Mouse (Mus musculus) left cerebral cortex, adult 9 months (tissue): ENCODE measurements around the gene Rpl37.

ENCODE experiments used
- DNase-seq, 2 experiments: peaks; one replicate each; pipeline ENCODE4 v3.0.0; 2022; ENCODE audit warnings: low spot score in 2 of 2

Rpl37 gene

DNA sequence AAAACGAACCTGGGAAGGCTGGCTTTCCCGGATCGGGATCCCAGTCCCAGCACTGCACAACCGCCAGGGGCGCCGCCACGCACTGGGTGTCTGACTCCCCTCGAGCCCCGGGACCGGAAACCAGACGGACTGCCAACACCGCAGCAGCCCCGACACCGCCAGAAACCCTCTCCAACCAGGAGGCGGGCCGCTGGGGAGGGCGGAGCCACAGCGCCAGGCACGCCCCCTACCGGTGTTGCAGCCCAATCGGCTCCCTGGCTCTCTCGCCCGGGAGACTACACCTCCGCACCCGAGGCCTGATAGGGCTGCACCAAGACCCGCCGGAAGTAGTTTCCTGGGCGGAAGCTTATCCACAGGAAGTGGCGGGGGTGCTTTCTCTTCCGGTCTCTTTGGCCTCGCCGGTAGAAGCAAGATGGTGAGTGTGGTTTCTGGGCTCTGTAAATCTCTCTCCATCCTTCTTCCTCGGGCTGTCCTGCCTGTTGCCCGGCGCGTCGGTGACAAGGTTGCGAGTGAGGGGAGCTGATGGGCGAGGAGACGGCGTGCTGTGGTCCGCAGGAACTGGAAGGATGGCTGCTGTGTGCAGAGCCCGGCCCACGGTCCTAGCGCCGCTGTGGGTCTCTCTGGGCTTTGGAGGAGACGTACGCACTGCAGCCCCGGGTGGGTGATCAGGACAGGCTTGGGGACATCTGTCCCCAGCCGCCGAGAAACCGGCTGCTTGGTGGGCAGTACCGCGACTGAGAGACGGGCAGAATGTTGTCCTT lies at the start of gene Rpl37:
Gene Rpl37, plus strand, starts transcription at position 376 of the 761 bp plus-strand sequence.
- peak; percentile 95 to 99 for DNase-seq

DNA sequence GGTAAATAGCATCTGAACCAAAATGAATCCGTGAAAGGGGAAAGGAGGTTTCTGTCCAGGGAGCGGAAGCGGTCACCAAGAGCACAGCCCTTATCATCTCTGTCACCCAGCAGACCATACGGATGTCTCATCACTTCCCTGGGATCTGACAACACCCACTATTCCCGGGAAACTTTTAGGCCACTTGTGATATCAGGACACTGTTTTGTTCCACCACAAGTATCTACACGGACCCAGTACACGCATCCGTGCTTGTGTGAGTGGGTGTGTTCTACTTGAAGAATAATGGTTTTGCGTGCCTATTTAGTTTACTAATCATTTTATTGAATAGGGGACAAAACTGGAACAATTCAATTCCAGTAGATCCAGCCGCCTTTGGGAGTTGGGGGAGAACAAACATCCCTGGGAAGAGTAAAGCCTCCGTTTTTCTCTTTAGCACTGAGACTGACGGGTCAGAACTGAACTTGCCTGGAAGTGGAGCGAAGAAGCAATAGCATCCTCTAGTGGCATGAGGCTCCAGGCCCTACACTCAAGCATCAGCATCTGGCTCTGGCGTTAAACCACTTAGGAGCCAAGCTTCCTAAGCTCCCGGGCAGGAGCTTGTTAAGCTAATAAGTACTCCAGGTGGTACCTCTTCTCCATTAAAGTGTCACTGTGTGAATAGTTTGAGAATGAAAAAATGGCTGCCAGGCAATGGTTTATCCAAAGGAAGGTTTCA lies 47.5 kb upstream of the Rpl37 start:
- peak in 1 of 2 experiments; percentile 70 for DNase-seq

GRCm38 (mm10) chr15:5081235-5081634 lies 35.2 kb upstream of the Rpl37 start:
- no peak for DNase-seq

DNA sequence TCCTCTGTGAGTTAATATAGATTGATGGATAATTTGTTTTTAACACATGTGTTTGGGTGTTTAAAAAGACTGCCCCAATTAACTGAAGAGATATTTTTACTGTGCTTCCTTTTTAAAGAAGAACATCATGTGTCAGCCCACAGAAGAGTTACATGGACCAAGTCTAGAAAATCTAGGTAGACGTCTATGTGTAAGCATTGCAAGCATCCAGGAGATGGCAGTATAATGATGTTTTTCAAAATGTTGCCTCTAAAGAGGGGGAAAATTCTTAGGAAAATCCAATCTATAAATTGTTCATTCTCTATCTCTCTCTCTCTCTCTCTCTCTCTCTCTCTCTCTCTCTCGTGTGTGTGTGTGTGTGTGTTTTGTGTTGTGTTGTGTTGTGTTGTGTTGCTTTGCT lies 30.3 kb upstream of the Rpl37 start:
- DNase-seq, result no peak

DNA sequence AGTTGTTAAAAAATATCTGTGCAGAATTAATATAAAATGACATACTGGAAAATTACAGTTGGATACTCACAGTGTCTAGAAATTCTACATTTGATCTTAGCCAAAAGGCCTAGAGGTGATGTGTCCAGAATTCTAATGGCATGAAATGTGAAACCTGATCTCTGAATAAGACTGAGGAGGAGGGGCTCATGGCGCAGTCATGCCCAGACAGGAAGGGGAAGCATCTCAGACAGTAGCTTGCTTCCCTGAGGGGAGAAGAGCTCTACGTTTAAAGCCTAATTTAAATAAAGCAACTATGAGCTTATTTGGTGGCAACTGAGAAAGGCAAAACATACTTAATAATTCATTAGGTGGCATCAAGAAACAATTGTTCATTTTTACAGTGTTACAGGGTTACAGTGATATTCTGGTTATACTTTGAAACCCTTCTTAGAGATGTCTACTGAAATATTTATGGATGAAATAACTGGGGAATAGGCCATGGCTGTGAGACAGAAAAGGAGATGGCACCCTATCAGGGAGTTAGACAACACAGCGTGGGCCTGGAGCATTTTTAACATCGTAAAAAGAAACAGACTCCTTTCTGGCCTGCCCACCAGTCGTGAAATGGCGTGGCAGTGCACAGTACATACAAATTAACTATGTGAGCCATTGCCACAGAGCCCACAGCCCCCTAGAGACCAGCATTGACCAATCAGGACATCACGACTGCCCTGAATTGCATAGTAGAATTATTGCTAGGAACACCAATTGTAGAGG lies 27.4 kb upstream of the Rpl37 start:
- no peak for DNase-seq

DNA sequence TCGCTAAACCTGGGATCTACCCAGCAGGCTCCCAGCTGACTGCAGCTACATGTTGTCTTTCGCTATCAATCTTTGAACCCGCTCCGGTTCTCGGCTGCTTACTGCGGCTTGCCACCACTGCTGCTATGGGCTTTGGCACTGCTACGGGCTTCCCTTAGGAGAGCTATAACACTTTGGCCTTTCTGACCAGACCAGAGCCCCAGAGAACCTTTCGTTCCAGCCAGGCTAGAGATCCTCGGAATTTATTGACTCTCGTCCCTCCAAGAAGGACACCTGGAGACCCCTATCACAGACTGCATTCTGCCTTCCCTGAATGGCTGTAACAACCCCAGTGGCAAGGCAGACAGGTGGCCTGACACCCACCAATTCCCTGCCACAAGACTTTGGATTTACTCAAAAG lies 26.3 kb upstream of the Rpl37 start:
- DNase-seq, result no peak

- no peak for DNase-seq
These were observed 20.7 kb upstream of the Rpl37 start for GRCm38 (mm10) chr15:5095534-5096301.

- DNase-seq, result no peak
These were observed 19.1 kb upstream of the Rpl37 start for GRCm38 (mm10) chr15:5097376-5097775.

DNA sequence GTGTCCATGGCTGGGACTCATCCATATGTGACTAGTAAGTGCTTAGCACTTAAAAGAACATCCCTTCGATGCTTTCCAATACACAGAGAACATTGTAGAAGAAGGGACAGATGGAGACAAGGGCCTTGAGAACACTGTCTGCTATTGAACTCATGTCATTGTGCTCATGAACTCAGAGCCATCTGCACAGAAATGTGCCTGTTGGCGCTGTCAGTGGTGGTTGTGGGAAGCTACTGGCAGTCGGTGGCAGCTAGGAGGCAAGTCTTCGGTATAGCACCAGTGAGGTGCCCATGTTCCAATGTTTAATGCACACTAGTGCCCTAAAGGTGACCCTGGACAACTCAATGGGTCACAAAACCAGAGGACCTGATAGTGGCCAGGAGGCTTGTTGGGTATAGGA lies 14.1 kb upstream of the Rpl37 start:
- DNase-seq, result no peak

- DNase-seq, result no peak
These were observed 10.6 kb upstream of the Rpl37 start for GRCm38 (mm10) chr15:5105891-5106290.

DNA sequence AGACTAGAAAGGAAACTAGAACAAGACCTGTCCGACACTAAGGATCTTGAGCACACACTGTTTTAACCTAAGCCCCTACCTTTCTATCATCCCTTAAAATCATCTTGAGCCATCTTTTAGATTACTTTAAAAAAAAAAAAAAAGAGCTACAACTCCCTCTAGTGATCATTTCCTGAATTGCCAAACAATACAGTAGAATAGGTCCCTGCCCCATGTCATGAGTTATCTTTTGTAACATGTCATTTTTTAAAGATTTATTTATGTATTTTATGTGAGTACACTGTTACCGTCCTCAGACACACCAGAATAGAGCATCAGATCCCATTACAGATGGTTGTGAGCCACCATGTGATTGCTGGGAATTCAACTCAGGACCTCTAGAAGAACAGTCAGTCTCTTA lies 10.2 kb upstream of the Rpl37 start:
- no peak for DNase-seq

DNA sequence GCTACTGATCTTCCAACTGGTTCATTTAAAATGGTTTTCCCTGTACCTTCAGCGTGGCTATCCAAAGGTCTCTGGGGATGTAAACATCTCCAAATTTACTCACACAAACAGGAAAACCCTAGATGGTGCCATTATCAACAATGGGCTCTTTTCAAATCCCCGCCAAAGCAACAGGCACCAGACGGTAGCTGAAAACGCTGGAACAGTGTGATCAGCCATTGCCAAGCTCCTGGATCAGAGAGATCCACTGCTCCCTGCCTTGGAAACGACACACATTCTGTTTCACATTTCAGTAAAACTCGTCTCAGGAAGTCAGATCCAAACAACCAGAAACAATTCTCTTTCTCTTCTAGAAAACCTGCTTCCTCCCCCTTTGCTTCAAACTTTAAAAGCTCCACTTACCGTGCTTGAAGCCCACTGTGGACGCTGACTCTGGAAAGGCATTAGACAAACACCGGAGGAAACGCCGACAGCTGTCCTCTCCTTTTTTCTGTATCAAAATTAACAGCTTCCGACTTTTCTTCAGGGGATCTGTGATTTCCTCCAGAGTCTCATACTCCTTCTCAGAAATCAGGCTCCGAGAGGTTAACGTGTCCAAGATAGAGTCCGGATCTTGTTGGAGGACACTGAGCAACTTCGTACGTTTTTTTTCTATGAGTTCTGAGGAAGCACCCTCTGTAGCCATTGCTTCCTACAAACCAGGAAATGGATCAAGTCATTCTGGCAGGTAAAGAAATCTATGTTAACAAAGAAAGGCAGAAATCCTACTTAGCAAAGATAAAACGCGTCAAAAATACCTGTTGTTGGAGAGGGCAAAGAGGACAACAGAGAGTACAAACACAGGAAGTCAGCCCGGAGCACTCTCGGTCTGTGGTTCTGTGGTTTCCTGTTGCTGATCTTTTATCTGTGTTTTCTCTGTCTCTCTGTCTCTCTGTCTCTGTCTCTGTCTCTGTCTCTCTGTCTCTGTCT lies 8.5 kb upstream of the Rpl37 start, which contains the start of gene Card6:
Gene Card6, minus strand, starts transcription at position 854 of the 969 bp plus-strand sequence.
- no peak for DNase-seq

GRCm38 (mm10) chr15:5108655-5109040 lies 7.8 kb upstream of the Rpl37 start:
- no peak for DNase-seq

GRCm38 (mm10) chr15:5112651-5113050 lies 3.8 kb upstream of the Rpl37 start:
- no peak for DNase-seq

DNA sequence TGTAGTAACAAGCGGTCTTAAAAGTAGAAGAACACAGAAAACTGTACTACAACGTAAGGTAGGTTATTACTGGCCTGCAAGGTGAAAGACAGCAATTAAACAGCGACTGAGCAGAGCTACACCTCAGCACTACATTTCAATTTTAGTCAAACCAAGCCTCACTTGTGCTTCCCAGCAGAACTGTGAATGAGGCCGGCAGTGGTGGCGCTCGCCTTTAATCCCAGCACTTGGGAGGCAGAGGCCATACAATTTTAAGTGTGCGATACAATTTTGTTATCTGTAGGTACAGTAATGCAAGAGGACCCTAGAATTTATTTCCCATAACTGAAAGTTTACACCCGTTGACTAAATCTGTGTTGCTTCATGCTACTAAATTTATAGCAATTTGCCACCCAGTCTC lies 1.3 kb upstream of the Rpl37 start:
- DNase-seq, result no peak

DNA sequence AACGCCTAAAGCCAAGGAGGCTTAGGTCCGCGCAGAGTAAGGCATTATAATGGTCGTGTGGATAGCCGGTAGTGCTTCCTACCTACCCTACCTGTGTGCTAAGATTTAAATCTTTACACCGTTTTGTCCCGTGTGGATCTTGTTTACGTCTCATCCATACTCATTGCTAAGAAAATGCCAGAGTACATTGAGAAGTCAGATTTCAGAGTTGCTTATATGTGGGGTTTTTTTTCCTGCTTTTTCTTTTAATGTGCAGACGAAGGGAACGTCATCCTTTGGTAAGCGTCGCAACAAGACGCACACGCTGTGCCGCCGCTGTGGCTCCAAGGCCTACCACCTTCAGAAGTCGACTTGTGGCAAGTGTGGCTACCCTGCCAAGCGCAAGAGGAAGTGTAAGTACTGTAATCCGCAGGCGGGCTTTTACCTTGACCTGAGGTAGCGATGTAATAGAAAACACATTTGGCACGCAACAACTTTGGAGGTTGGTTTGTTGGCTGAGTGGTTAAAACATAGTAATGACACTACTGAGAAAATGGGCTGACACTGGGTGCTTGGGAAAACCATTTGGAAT lies 671 bp downstream of the Rpl37 start:
- DNase-seq, result no peak

- DNase-seq, result no peak
These were observed 2.2 kb downstream of the Rpl37 start for GRCm38 (mm10) chr15:5118626-5119025.

- DNase-seq, result no peak
These were observed 2.7 kb downstream of the Rpl37 start for GRCm38 (mm10) chr15:5119192-5119591.

DNA sequence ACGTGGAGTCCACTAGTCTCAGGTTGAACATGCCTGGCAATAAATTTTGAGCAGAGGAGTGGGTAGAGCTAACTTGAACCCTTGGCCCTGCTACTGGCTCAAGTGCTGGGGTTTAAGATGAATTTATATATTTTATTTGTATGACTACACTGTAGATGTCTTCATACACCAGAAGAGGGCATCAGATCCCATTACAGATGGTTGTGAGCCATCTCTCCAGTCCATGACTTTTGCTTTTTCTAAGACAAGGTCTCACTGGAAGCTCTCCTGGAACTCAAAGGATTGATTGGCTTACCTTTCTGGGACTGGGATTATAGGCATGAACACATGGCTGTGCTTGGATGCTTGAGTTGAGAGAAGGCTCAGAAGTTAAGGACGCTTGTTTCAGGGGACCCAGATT lies 3.3 kb downstream of the Rpl37 start:
- no peak for DNase-seq
